Mouse (Mus musculus): Measurements from ENCODE around the gene Dner. TPM values are rescaled to one million over a fixed set of nuclear protein-coding genes. Genes with fewer than 3 reads are reported as not detected.

Dner gene
- polyA plus RNA-seq, 1 experiment from 2014 or later, result not detected

GRCm38 (mm10) chr1:84436281-84436680 lies 259.7 kb downstream of the Dner start:
- H3K9ac ChIP-seq (replicated peaks), result no peak overlapping the region
- H3K9me3 ChIP-seq (ENCODE audit: low read length), result no peaks in the 10 kb centered on the region
- no peaks in the 10 kb centered on the region for H3K4me1 ChIP-seq (ENCODE audit: insufficient read depth)
- TF ChIP-seq EP300 (IDR thresholded peaks at IDR 0.05; ENCODE audit: low read depth), result no peak
- no peak for TF ChIP-seq CTCF (IDR thresholded peaks at IDR 0.05; ENCODE audit: low read depth)
- H3K27ac ChIP-seq (ENCODE audit: low read depth), result no peak overlapping the region
- 60% methylated on average over 1 of the region's 1 CpGs for WGBS (ENCODE audit: insufficient replicate concordance)
- DNase-seq (no peak), ATAC-seq (no peak)
- no peaks in the 10 kb centered on the region for H3K36me3 ChIP-seq (replicated peaks; ENCODE audit: insufficient read depth, low read length)
- H3K27me3 ChIP-seq (ENCODE audit: insufficient read depth, low read length), result no peaks in the 10 kb centered on the region
- H3K4me2 ChIP-seq (ENCODE audit: low read depth, low read length), result no peak overlapping the region
- no peak overlapping the region for H3K4me3 ChIP-seq (ENCODE audit: low read depth, low read length)

- DNase-seq (peak; percentile 19), ATAC-seq (0 out of 2 replicates have a peak, but pooled peaks have one; percentile 59)
- no peaks in the 10 kb centered on the region for H3K4me1 ChIP-seq (ENCODE audit: insufficient read depth)
- H3K36me3 ChIP-seq (replicated peaks; ENCODE audit: insufficient read depth, low read length), result no peaks in the 10 kb centered on the region
- TF ChIP-seq EP300 (IDR thresholded peaks at IDR 0.05; ENCODE audit: low read depth) (no peak), CTCF (IDR thresholded peaks at IDR 0.05; ENCODE audit: low read depth) (peak; percentile 19)
- no peak overlapping the region for H3K4me3 ChIP-seq (ENCODE audit: low read depth, low read length)
- no peaks in the 10 kb centered on the region for H3K9me3 ChIP-seq (ENCODE audit: low read length)
- no peaks in the 10 kb centered on the region for H3K27me3 ChIP-seq (ENCODE audit: insufficient read depth, low read length)
- H3K27ac ChIP-seq (ENCODE audit: low read depth), result no peak overlapping the region
- no peak overlapping the region for H3K4me2 ChIP-seq (ENCODE audit: low read depth, low read length)
- no peak overlapping the region for H3K9ac ChIP-seq (replicated peaks)
- 49% methylated on average over 6 of the region's 6 CpGs for WGBS (ENCODE audit: insufficient replicate concordance)
Measured at GRCm38 (mm10) chr1:84433291-84433980, 262.6 kb downstream of the Dner start.

- Histone ChIP-seq H3K4me1 (ENCODE audit: insufficient read depth) (no peaks in the 10 kb centered on the region), H3K4me2 (ENCODE audit: low read depth, low read length) (no peak overlapping the region), H3K4me3 (ENCODE audit: low read depth, low read length) (no peak overlapping the region), H3K27ac (ENCODE audit: low read depth) (no peak overlapping the region), H3K36me3 (replicated peaks; ENCODE audit: insufficient read depth, low read length) (no peaks in the 10 kb centered on the region), H3K27me3 (ENCODE audit: insufficient read depth, low read length) (no peaks in the 10 kb centered on the region), H3K9me3 (ENCODE audit: low read length) (no peaks in the 10 kb centered on the region), H3K9ac (replicated peaks) (no peak overlapping the region)
- no peak for DNase-seq
- TF ChIP-seq EP300 (IDR thresholded peaks at IDR 0.05; ENCODE audit: low read depth) (no peak), CTCF (IDR thresholded peaks at IDR 0.05; ENCODE audit: low read depth) (no peak)
- ATAC-seq, result no peak
- 67% methylated on average over 1 of the region's 1 CpGs for WGBS (ENCODE audit: insufficient replicate concordance)
Measured at GRCm38 (mm10) chr1:84432311-84432710, 263.7 kb downstream of the Dner start.

GRCm38 (mm10) chr1:84428331-84428730 lies 267.7 kb downstream of the Dner start:
- DNase-seq (no peak), ATAC-seq (no peak)
- Histone ChIP-seq H3K9ac (replicated peaks) (no peak overlapping the region), H3K27ac (ENCODE audit: low read depth) (no peak overlapping the region), H3K4me2 (ENCODE audit: low read depth, low read length) (no peak overlapping the region), H3K9me3 (ENCODE audit: low read length) (no peaks in the 10 kb centered on the region), H3K4me1 (ENCODE audit: insufficient read depth) (no peaks in the 10 kb centered on the region), H3K36me3 (replicated peaks; ENCODE audit: insufficient read depth, low read length) (no peaks in the 10 kb centered on the region), H3K4me3 (ENCODE audit: low read depth, low read length) (no peak overlapping the region), H3K27me3 (ENCODE audit: insufficient read depth, low read length) (no peaks in the 10 kb centered on the region)
- WGBS (ENCODE audit: insufficient replicate concordance), result 50% methylated on average over 1 of the region's 1 CpGs
- TF ChIP-seq EP300 (IDR thresholded peaks at IDR 0.05; ENCODE audit: low read depth) (no peak), CTCF (IDR thresholded peaks at IDR 0.05; ENCODE audit: low read depth) (no peak)

- Histone ChIP-seq H3K4me3 (ENCODE audit: low read depth, low read length) (no peak overlapping the region), H3K36me3 (replicated peaks; ENCODE audit: insufficient read depth, low read length) (no peaks in the 10 kb centered on the region), H3K9me3 (ENCODE audit: low read length) (no peaks in the 10 kb centered on the region), H3K4me2 (ENCODE audit: low read depth, low read length) (no peak overlapping the region), H3K4me1 (ENCODE audit: insufficient read depth) (no peaks in the 10 kb centered on the region), H3K9ac (replicated peaks) (no peak overlapping the region), H3K27ac (ENCODE audit: low read depth) (no peak overlapping the region), H3K27me3 (ENCODE audit: insufficient read depth, low read length) (no peaks in the 10 kb centered on the region)
- 66% methylated on average over 11 of the region's 11 CpGs for WGBS (ENCODE audit: insufficient replicate concordance)
- ATAC-seq (no peak), DNase-seq (no peak)
- TF ChIP-seq CTCF (IDR thresholded peaks at IDR 0.05; ENCODE audit: low read depth) (no peak), EP300 (IDR thresholded peaks at IDR 0.05; ENCODE audit: low read depth) (no peak)
Measured at GRCm38 (mm10) chr1:84427757-84428156, 268.3 kb downstream of the Dner start.

GRCm38 (mm10) chr1:84426679-84427078 lies 269.3 kb downstream of the Dner start:
- H3K4me2 ChIP-seq (ENCODE audit: low read depth, low read length), result no peak overlapping the region
- TF ChIP-seq EP300 (IDR thresholded peaks at IDR 0.05; ENCODE audit: low read depth), result no peak
- TF ChIP-seq CTCF (IDR thresholded peaks at IDR 0.05; ENCODE audit: low read depth), result no peak
- no peaks in the 10 kb centered on the region for H3K27me3 ChIP-seq (ENCODE audit: insufficient read depth, low read length)
- H3K9ac ChIP-seq (replicated peaks), result no peak overlapping the region
- 64% methylated on average over 5 of the region's 5 CpGs for WGBS (ENCODE audit: insufficient replicate concordance)
- ATAC-seq (no peak), DNase-seq (no peak)
- no peak overlapping the region for H3K4me3 ChIP-seq (ENCODE audit: low read depth, low read length)
- no peak overlapping the region for H3K27ac ChIP-seq (ENCODE audit: low read depth)
- H3K36me3 ChIP-seq (replicated peaks; ENCODE audit: insufficient read depth, low read length), result no peaks in the 10 kb centered on the region
- H3K4me1 ChIP-seq (ENCODE audit: insufficient read depth), result no peaks in the 10 kb centered on the region
- no peaks in the 10 kb centered on the region for H3K9me3 ChIP-seq (ENCODE audit: low read length)
